Mouse (Mus musculus) MN1 (cell line): ENCODE results near the gene Ermard.
"Not testable (repeated sequence)": the region's sequence is repeated elsewhere in the genome, so short reads cannot be mapped to it uniquely, and the experiment has no call there.

ENCODE experiments used
- DNase-seq: peaks from one replicate; pipeline ENCODE4 v3.0.0-alpha.2; 2016; ENCODE audit warnings: low spot score

The Ermard gene

DNA sequence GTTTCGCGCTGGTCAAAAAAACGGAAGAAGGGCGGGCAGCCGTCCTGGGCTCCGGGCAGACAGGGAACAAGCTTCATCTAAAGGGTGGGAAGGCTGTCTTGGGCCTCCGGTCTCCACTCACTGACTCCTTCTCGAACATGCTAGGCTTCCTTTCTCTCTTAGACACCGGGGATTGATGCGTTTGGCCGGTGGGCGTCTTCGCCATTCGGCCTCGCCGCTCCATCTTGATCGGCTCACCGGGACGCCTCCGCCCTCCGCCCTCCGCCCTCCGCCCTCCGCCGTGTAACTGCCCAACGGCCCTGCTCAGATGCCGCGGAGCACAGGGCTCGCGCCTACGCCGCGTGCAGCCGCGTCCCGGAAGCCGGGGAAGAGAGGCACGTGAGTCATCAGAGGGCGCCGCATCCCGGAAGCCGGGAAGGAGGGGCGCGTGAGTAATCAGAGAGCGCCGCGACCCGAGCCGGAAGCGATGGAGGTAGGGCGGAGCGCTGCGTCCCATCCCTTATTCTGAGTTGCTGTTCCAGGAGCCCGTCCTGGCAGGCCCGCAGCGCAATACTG is at the start of gene Ermard, which contains the start of the genes Tcte3 and Gm3448:
TSS of gene Ermard (plus strand) at position 34 of the 555 bp plus-strand sequence.
TSS of gene Tcte3 (minus strand) at position 314 of the 555 bp plus-strand sequence.
TSS of gene Gm3448 (minus strand) at position 363 of the 555 bp plus-strand sequence.
- not testable (repeated sequence) for DNase-seq

DNA sequence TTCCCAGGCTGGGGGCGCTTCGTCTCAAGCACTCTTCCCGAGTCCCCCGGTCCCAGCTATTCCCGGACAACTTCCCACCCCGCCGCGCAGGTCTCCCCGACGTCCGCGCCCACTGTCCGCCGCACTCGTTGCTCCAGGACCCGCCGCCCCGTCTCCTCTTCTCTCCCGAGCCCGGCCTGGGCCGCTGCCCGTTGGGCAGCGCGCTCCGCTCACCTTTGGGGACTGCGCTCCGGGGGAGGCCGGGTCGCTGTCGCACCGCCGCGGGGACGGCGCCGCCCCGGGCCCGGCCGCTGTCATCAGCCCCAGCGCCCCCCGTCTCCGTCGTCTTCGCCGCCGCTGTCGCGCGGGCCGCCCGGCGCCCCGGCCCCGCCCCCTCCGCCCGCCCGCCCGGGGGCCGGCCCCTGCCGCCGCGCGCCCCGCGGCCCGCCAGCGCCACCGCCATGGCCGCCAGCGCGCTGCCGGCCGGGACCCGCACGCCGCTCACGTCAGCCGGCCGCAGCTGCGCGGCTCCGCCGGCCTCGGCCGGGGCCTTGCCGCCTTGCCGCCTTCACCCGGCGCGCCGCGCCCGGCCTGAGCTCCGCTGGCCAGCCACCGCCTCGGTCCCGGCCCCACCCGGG is 48.4 kb upstream of the Ermard start:
- DNase-seq, result not testable (repeated sequence)

DNA sequence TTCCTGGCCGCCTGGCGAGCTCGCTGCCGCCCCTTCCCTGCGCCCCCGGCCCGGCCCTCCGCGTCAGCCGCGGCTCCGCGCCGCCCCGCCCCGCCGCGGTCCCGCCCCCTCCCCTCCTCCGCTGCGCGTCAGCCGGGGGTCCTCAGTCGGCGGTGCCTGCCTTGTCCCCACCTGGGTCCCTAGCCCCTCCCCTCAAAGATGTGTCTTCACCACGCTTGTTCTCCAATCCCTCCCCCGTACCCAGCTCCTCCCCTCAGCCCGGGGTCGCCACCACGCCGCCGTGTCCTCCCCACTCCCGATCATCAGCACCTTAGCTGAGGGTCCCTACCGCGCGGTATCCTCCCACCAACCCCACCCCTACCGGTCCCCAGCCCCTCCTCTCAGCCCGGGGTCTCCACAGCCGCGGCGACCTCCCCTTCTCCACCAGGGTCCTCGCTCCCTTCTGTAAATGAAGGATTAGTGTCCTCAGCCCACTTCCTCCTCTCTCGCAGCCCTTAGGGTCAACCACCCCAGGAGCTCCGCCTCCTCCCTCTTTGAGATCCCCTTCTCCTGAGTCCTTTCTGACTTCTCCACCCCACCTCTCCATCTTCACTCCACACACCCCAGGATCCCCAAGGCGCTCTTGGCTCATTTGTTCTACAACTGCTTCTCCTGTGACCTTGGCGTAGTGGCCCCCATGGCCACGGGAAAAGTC is 47.7 kb upstream of the Ermard start:
- DNase-seq, result not testable (repeated sequence)

DNA sequence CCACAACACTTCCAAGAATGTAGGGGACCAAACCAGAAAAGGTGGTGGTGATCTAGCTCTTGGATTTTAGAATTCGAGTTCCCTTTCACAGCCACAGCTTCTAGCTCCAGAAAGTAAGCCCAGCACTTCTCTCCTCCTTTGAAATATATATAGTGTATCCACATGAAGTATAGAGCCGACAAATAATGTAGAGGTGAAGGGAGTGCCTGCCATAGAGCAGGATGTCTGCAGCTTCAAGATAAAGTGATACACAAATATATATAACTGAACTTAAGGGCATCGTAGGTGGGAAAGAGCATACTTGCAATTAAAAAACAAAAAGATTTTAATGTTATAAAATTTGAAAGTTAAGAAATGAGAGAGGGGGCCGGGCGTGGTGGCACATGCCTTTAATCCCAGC is 46.9 kb upstream of the Ermard start:
- not testable (repeated sequence) for DNase-seq

DNA sequence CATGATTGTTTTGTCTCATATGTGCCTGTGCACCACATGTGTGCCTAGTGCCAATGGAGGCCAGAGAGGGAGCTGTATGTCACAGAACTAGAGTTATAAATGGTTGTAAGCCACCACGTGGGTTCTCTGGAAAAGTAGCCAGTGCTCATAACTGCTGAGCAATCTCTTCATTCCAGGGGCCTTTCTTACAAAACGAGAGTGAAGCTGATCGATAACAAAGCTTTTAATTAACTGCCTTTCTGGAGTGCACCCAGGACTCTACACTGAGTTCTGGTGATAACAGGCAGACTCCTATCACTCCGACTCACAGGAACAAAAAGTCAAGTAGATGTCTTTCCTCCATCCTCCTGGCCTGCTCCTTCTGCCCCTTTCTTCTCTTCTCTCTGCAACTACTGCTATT is 41.0 kb upstream of the Ermard start:
- DNase-seq, result not testable (repeated sequence)

DNA sequence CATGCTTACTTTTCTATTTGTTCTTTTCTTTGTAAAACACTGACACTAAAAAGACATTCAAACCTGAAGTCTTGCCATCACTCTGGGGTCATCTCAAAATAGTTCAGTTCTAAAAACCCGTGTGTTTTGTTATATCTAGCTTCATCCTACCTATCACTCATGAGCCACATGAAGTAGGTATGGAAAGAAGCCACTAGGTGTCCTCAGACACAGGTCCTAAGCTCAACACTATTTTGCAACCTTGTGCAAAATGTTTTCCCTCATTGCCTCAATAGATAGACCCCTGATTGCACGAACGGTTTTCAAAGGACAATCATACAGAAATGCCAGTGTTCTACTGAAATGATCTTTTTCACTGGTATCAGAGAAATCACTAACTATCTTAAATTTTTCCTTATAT is 31.9 kb upstream of the Ermard start:
- not testable (repeated sequence) for DNase-seq

DNA sequence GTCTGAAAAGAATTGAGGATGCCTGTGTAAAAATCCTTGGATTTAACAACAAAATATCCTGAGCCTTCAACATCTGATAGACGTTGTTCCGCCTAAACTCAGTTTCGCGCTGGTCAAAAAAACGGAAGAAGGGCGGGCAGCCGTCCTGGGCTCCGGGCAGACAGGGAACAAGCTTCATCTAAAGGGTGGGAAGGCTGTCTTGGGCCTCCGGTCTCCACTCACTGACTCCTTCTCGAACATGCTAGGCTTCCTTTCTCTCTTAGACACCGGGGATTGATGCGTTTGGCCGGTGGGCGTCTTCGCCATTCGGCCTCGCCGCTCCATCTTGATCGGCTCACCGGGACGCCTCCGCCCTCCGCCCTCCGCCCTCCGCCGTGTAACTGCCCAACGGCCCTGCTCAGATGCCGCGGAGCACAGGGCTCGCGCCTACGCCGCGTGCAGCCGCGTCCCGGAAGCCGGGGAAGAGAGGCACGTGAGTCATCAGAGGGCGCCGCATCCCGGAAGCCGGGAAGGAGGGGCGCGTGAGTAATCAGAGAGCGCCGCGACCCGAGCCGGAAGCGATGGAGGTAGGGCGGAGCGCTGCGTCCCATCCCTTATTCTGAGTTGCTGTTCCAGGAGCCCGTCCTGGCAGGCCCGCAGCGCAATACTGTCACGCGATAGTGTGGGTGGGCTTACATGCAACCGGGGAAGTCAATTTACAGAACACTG is 31.1 kb upstream of the Ermard start, which contains the start of gene Gm3435:
TSS of gene Gm3435 (plus strand) at position 471 of the 708 bp plus-strand sequence.
- DNase-seq, result not testable (repeated sequence)

DNA sequence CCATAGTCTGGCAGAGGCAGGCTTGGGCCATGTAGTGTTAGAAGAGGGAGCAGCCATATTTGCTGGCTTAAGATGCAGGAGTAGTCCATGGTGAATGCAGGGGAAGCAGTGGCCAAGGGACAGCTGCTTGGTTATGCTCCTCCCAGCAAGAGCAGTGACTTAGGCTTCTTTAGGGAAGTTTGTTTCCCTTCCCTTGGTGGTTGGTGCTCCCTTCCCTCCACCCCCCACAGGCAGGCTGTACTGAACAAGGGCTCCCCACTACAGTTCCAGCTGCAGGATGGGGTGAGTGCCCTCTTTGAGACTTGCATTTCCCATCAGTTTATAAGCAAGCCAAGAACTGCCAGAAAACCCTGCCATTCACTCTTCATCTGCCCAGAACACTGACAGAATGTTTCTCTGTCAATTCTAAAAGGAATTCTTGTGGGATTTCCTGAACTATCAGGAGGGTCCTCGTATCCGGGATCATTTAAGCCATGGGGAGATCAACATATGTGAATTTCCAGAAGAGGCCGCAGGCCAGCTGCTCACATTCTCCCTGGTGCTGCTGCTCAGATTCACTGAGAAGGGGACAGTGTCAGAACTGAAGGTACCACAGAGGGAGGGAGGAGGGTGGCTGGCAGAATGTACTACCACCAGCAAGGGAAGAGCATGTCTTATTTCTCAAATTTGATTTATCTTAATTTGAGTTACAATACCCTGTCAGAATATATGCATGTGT is 19.3 kb upstream of the Ermard start:
- DNase-seq, result not testable (repeated sequence)

DNA sequence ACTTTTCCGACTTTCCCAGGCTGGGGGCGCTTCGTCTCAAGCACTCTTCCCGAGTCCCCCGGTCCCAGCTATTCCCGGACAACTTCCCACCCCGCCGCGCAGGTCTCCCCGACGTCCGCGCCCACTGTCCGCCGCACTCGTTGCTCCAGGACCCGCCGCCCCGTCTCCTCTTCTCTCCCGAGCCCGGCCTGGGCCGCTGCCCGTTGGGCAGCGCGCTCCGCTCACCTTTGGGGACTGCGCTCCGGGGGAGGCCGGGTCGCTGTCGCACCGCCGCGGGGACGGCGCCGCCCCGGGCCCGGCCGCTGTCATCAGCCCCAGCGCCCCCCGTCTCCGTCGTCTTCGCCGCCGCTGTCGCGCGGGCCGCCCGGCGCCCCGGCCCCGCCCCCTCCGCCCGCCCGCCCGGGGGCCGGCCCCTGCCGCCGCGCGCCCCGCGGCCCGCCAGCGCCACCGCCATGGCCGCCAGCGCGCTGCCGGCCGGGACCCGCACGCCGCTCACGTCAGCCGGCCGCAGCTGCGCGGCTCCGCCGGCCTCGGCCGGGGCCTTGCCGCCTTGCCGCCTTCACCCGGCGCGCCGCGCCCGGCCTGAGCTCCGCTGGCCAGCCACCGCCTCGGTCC is 17.0 kb upstream of the Ermard start:
- DNase-seq, result not testable (repeated sequence)

DNA sequence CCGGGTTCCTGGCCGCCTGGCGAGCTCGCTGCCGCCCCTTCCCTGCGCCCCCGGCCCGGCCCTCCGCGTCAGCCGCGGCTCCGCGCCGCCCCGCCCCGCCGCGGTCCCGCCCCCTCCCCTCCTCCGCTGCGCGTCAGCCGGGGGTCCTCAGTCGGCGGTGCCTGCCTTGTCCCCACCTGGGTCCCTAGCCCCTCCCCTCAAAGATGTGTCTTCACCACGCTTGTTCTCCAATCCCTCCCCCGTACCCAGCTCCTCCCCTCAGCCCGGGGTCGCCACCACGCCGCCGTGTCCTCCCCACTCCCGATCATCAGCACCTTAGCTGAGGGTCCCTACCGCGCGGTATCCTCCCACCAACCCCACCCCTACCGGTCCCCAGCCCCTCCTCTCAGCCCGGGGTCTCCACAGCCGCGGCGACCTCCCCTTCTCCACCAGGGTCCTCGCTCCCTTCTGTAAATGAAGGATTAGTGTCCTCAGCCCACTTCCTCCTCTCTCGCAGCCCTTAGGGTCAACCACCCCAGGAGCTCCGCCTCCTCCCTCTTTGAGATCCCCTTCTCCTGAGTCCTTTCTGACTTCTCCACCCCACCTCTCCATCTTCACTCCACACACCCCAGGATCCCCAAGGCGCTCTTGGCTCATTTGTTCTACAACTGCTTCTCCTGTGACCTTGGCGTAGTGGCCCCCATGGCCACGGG is 16.4 kb upstream of the Ermard start:
- not testable (repeated sequence) for DNase-seq

DNA sequence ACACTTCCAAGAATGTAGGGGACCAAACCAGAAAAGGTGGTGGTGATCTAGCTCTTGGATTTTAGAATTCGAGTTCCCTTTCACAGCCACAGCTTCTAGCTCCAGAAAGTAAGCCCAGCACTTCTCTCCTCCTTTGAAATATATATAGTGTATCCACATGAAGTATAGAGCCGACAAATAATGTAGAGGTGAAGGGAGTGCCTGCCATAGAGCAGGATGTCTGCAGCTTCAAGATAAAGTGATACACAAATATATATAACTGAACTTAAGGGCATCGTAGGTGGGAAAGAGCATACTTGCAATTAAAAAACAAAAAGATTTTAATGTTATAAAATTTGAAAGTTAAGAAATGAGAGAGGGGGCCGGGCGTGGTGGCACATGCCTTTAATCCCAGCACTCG is 15.5 kb upstream of the Ermard start:
- DNase-seq, result not testable (repeated sequence)

DNA sequence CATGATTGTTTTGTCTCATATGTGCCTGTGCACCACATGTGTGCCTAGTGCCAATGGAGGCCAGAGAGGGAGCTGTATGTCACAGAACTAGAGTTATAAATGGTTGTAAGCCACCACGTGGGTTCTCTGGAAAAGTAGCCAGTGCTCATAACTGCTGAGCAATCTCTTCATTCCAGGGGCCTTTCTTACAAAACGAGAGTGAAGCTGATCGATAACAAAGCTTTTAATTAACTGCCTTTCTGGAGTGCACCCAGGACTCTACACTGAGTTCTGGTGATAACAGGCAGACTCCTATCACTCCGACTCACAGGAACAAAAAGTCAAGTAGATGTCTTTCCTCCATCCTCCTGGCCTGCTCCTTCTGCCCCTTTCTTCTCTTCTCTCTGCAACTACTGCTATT is 9.6 kb upstream of the Ermard start:
- not testable (repeated sequence) for DNase-seq

DNA sequence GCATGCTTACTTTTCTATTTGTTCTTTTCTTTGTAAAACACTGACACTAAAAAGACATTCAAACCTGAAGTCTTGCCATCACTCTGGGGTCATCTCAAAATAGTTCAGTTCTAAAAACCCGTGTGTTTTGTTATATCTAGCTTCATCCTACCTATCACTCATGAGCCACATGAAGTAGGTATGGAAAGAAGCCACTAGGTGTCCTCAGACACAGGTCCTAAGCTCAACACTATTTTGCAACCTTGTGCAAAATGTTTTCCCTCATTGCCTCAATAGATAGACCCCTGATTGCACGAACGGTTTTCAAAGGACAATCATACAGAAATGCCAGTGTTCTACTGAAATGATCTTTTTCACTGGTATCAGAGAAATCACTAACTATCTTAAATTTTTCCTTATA is 553 bp upstream of the Ermard start:
- not testable (repeated sequence) for DNase-seq

DNA sequence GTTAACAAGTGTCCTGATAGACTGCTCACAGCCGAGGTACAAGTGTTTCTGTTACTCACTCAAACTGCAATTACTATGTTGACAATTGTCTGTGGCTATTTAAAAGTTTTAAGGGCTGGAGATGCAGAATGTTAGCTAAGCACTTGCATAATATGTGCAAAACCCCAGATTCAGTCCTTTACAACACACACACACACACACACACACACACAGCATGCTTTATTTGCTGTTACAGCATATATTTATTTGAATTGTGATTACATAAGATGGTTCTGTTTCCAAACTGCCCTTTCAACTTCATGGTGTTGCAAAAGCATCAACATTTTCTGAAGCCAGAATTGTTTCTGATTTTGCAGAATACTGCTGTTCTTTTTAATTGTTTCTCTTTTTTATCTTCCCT is 9.3 kb downstream of the Ermard start:
- not testable (repeated sequence) for DNase-seq

DNA sequence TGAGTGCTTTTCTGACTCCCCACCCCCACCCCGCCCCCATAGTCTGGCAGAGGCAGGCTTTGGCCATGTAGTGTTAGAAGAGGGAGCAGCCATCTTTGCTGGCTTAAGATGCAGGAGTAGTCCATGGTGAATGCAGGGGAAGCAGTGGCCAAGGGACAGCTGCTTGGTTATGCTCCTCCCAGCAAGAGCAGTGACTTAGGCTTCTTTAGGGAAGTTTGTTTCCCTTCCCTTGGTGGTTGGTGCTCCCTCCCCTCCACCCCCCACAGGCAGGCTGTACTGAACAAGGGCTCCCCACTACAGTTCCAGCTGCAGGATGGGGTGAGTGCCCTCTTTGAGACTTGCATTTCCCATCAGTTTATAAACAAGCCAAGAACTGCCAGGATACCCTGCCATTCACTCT is 11.8 kb downstream of the Ermard start:
- not testable (repeated sequence) for DNase-seq

DNA sequence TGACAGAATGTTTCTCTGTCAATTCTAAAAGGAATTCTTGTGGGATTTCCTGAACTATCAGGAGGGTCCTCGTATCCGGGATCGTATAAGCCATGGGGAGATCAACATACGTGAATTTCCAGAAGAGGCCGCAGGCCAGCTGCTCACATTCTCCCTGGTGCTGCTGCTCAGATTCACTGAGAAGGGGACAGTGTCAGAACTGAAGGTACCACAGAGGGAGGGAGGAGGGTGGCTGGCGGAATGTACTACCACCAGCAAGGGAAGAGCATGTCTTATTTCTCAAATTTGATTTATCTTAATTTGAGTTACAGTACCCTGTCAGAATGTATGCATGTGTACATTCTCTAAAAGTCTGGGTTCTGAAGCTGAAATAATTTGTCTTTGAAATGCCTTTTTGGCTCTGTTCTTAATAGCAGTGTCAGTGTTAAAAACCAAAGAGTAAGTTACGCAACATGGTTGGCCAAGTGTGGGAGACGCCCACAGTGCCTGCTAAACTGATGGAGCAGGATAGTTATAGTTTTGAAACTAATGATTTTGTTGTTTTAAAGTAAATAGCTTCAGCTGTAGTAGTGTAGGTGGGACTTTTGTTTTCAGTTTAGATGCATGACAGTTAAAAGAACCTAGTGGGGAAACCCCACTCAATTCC is 12.3 kb downstream of the Ermard start:
- not testable (repeated sequence) for DNase-seq

DNA sequence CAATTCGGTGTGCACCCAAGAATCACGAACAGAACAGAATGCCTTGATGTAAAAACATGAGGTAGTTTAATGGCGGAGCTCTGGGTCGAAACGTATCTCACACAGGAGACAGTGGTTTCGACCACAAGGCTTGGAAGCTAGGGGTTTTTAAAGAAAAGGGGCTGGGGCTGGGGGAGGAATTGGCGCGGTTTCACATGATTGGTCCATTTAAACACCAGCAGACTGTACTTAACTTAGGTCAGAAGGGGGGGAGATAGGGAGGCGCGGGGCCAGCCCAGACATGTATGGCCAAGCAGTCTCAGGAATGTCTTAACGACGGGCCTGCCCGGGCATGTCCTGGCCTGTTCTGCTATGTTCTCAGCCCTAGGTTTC is 12.8 kb downstream of the Ermard start:
- not testable (repeated sequence) for DNase-seq

DNA sequence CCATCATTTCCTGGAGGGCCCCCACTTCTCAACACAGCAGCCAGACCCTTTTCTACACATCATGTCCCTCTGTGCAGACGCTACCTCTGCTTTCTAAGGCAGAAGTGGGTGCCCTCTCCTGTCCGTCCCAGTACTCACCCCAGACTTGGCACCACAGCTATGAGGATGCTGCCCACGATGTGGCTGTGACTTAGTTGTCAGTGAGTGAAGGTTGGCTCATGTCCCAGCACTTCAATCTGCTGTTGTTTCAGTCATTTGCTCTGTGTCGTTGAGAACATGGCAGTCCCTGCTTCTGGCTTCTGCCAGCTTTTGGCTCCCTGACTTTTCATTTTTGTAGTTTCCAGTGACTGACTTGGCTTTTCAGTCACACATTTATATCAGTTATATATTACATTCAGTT is 14.9 kb downstream of the Ermard start:
- DNase-seq, result no peak

DNA sequence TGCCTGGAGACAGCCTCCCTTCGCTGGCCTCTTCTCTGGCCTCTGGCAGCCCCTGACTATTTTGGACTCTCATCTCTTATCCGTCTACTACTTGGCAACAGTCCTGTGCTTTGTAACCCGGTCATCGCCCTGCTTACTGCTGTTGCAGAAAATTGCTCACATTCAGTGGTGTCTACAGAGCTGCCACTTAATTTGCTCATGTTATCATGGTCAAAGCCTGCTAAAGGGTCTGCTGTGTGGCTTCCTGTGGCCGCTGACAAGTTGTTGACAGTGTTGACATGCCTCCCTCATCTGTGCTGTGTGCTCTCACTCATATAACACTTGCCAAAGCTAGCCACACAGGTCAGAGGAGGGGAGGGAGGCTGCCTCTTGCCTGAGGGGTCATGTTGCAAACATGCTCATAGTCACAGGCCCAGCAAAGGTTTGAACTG is 17.2 kb downstream of the Ermard start:
- DNase-seq, result peak; percentile 37

DNA sequence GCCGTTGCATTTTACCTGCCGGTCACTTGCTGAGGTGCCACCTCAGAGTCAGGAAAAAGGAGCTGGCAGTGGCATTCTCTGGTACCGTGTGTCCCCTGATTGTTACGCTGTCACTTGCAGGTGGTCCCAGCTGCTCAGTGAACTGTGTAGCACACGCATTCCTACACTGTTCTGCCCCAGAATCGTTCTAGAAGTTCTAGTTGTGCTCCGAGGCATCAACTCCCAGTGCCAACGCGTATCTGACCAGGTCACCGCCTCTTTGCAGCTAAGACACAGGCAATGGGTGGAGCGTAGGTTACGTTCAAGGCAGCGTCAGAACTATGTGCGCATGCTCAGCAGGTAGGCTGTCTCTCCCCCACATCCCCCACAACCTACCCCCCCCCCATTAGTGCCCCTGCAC is 18.6 kb downstream of the Ermard start:
- no peak for DNase-seq
